Mouse (Mus musculus) yolk sac, embryonic 10.5 days (tissue): Measurements from ENCODE around the gene Tgfbr2.

Experiments used
- DNase-seq: peaks from one replicate; pipeline ENCODE4 v3.0.0-alpha.2; 2017; ENCODE audit warnings: low spot score

Gene Tgfbr2

DNA sequence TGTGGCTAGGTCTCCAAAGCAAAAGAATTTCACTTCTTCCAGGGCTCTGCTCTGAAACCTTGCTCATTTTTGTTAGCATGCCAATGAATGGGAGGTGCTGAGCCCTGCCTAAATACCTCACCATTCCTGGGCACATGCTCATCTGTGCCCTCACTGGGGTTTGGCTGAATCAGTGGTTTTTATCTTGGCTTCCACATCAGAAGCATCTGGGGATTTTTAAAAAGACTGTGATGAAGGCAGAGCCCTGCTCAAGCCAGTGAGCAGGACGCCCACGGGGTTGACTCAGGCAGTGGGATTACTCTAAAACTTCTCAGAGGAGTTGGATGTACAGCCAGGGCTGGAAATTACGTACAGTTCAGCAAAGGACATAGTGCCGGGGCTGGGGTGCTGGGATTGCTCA is 22.3 kb downstream of the Tgfbr2 start:
- DNase-seq = no peak

DNA sequence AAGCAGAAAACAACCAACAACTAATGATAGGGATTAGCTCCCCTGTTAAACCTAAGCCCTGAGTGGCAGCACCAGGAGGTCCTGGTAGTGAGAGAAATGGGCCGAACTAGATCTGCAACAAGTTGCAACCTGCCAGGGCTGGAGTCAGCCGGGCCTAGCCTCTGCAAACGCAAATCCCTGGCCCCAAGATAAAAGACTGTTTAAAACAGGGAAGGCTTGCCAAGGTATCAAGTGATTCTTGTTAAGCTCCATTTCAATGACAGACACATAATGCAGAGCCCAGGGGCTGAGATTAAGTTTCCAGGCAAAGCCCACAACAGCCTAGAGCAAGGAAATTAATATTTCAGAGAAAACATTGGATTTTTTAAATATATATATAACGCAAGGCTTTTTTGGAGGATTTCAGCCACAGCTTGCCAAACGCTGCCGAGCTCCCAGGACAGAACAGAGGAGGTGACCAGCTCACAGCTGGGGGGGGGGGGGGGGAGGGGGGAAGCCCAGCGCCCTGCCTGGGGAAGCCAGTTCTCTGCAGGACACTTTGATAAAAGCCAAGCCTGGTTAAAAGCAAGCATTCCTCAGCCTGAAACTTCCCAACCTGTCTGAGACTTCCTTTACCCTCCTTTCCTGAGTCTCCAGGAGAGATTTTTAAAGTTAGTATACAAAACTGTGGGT is 24.3 kb downstream of the Tgfbr2 start:
- DNase-seq = no peak

DNA sequence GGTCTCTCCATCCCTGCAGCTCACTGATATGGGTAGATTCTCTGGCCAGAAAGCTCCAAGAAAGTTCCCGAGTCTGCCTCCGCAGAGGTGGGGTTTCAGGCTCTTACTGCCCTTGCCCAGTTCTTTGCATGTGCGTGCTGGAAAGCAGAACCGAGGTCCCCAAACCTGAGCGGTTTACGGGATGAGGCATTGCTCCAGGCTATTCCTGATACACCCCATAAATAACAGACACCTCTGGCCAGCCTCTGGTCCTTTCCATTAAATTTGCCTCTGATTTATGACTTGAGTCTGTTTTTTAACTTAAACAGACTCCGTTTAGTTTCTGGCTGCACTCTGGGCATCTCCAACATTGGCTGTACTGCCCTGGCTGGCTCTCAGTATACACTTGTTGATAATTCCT is 26.4 kb downstream of the Tgfbr2 start:
- peak; percentile 24 for DNase-seq

DNA sequence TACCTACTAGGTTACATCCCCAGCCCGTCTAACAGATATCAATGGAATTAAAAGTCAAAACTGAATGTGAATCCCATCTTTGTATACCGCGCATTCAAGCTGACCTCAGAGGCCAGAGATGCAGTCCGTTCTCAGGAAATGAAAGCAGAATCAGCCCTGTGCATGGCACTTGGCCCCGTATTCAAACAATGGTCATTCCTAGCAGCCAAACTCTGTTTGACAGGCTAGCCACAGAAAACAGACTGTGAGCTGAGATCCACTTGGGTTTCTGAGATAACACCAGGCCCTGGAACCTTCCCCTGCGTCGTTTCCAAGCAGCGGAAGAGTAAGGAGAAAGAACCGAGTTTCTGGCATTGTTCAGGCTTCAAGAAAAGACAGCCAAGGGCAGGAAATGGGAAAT is 28.9 kb downstream of the Tgfbr2 start:
- DNase-seq = no peak

DNA sequence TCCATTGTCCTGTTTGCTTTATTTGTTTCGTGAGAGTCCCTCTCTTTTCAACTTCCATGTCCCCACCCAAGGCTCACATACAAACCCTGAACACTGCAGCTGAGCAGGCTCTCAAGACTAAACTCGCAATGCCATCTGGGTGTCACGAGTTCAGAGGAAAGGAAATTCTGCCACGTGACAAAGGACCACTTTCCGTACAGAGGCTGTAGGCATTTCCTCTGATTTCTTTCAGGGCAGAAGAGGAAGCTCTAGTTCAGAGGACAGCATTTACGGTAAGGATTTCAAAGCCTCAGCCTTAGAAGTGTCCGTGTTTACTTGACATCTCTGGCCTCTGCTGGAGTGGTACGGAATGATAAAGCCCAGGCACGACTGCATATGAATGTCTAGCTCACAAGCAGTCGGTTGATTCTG is 29.9 kb downstream of the Tgfbr2 start:
- DNase-seq = peak; percentile 28

DNA sequence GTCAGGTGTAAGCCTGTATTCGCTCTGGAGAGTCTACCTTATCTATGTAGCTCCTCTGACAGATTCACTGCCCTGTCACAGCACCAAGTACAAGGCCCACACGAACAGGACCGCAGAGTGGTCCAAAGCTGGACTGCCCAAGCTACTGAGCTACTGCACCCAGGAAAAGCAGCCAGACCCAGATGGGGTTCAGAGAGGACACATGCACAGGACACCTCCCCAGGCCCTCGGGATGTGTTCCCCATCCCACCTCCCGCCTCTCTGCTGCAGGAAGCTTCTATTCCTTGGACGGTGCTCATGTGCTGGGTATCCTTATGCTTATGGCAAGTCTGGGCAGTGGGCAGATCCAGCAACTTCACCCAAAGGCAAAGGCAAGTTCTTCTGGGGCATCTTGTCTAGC is 34.7 kb downstream of the Tgfbr2 start:
- DNase-seq = no peak

DNA sequence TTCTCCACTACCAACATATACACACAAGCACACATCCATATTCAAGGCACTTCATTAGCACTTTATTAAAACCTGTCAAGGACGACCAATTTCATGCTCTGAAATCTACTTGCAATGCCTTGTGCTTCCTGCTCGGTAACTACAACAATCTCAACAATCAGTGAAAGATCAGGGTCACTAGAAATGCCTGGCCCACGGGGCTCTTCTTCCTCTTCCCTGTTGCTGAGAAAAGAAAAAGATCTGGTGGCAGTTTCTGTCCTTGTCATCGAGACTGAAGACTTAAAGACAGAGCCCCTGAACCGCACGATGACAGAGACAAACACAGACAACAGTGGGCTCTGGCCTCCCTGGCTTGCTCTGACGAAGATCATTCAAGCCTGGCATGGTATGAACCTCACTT is 35.6 kb downstream of the Tgfbr2 start:
- no peak for DNase-seq

DNA sequence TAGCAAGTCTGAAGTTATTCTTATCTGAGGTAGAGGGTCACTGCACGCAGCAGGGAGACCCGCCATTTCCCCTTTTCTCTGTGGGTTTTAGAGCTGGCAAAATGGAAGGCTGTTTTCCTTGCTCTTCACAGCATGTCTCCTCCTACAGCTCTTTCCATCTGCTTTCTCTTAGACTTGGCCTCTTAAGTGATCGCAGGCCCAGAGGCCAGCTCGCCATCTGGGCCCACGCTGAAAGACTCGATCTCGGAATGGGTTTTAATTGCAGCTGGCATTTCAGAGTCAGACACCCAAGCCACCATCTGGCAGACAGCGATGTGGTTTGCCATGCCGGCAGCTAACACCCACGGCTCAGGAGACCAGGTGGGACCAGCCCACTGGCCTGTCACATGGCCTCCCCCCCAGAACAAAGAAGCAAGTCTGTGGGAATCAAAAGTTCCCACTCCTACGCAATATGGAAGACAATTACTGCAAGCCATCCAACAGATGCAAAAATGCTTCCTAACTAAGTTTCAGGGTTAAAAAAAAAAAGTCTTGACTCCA is 36.5 kb downstream of the Tgfbr2 start:
- DNase-seq = no peak

DNA sequence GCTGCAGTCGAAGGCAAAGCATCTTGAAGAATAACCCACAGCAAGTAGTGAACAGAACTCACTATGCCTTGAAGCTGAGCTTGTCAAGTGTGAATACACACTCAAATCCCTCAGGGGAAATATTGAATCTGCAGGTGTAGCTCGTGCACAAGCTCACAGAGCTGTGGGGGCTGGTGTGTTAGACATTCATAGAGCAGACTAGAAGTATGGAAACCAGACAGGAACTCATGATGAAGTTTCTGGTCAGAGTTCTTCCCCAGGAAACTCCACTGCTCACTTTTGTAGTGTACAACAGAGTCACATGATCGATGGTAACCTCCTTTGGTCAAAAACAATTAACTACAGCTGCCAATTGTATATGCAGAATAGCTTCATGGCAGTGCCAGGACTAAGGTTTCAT is 37.5 kb downstream of the Tgfbr2 start:
- DNase-seq = no peak

DNA sequence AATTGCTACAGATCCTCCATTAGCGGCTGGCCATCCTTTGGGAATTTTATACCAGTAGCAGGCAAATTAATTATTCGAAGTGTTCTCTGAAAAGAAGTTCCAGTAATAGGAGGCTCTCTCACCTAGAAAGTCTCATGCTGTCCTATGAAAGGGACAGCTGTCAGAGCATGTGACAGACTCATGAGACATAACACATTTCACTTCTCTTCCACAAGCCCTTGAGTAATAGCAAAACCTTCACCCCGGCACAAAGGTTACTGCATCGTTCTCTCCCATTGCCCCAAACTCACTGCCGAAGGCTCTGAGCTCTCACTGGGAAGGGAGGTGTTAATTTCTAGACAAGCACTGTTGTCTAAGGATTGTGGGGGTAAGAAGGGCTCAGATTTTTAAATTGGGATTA is 38.3 kb downstream of the Tgfbr2 start:
- no peak for DNase-seq

DNA sequence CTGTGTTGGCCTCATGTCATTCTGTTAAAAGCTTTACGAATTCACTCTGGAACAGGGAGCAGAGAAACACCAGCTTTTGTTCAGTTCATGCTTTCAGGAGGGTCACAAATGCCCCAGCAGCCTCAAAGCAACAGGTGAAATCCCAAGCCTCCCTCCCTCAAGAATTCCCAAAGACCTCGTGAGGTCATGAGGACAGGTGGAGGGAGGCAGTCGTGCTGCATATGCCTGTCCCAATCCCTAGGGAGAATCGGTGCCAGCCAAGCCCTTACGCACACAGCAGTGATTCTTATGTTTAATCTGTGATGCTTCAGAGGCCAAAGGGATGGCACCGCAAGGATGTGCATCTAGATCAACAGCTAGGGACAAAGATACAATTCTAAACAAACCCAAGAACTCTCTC is 39.0 kb downstream of the Tgfbr2 start:
- DNase-seq = no peak

DNA sequence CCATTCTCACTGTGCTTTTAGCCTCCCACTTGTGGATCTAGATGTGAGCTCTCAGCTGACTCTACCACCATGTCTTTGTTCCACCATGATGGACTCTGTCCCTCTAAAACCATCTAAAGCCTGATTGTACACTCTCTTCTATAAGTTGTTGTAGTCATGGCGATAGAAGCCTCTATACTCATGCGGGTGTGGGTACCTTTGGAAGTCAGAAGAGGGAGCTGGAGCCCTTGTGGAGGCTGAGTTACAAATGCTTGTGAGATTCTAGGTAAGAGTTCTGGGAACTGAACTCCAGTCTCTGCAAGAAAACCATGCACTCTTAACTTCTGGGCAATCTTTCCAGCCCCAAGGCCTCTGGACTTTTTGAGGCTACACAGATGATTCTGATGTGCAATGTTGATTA is 40.7 kb downstream of the Tgfbr2 start:
- no peak for DNase-seq

DNA sequence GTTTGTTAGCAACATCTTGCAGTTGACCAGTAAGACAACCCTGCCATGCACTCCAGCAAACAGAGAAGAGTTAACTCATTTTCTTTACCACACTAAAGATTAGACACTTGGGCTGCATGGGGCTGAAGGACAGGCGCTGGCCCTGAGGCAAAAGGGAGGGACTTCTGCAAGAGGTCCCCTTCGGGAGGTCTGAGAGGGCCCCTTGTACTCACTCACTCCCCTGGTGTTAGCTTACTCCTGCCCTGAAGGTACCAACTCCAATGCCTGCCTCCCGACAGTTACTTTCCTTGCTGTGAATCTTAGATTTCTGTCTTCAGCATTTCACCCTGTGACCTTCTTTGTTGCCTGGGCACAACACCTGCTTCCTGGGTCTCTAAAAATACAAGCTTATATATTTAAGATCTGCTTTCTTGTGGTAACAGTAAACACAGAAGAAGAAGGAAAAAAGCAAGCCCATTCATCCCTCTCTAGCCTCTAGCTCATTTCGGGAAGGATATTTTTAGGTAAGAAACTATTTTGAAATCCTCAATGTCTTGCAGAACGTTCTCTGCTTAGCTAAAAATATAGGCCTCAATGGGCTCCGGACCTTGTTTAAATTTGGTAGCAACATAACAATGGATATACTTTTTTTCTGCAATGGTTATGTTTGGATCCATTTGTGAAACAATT is 41.7 kb downstream of the Tgfbr2 start:
- no peak for DNase-seq

DNA sequence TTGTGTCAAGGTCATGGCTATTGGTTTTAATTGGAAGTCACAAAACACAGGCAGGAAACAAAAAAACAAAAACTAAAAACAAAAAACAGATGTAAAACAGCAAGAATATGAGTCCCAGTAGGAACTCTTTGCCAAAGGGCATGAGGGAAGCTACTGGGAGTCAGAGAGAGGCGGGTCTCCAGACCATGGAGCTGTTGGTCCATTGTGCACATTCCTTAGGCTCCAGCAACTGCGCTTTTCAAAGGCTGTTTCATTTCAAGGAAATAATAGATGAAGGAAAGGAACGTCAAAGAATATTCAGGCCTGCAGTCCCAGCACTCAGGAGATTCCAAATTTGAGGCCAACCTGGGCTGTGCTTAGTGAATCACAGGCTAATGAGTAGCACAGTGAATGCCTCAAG is 46.3 kb downstream of the Tgfbr2 start:
- DNase-seq = no peak

DNA sequence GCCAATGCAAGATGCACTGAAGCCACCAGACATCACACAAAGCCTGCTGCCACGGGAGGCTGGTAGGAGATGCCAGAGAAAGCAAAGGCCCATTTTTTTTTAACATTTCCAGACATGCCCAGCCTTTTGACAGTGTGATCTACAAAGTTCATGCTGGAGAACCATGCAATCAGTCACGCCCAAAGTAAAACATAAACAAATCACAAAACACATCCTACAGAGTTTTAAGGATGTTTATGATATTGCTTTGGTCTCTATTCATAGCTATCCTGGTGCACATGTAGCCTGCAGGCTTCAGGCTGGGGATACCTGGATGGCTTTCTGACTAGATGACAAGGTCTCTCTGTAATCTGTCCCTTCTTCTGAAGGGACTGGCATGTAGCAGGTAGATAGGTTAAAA is 46.8 kb downstream of the Tgfbr2 start:
- no peak for DNase-seq

DNA sequence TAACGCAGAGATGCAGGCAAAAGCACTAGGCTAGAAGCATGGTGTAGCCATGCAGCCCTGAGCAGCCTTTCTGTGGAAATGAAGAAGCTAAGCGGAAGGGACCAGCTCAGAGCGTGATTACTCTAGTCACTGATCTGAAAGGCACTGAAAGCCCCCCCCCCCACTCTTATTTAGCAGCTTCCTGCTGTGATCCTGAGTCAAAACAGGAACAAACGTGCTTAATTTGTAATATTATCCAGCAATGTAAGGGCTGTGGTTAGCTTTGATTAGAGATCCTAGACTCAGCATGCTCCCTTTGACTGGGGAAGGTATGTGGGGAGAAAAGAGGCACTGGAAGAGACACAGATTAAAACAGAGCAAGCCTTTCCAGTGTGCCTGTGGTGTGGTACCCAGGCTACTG is 48.7 kb downstream of the Tgfbr2 start:
- no peak for DNase-seq

DNA sequence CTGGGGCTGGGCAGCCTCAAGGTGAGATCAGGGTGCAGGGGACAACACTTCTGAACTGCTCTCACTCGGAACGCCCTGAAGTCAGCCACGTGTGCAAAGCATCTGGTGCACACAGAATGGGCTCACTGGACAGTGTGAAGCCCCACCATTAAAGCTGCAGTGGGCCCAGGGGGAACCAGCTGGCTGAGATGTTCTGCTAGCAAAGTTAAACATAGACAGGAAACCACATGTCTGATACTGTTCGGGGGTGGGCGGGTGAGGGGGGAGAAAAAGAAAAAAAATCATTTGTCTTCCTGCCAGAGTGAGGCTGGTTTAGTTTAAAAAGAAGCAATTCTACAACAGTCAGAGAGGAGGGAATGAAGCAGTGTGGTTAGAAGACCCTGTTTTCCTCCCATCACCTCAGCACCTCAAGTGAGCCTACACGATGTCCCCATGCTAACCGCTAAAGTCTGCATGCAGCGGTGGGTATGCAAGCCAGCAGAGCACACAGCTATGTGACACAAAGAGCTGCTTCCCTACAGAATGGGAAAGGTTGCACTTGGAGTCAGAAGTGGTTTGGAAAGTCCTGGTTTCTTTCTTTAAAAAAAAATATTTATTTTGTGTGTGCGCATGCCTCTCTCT is 52.1 kb downstream of the Tgfbr2 start:
- peak; percentile 29 for DNase-seq

DNA sequence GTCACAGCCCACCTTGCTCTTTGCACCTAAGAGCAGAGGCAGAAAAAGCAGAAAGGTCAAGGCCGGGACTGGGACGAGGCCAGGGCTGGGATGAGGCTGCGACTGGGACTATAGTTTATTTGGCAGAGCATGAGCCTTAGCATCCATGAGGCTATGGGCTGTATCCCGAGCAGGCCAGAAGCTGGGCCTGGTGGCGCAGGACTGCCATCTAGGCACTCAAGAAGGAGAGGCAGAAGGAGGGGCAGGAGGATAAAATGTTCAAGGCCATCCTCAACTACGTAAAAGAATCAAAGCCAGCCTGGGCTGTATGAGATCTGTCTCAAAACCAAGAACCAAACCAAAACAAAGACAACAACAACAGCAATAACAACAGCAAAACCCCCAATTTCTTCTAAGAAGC is 52.6 kb downstream of the Tgfbr2 start:
- DNase-seq = no peak

DNA sequence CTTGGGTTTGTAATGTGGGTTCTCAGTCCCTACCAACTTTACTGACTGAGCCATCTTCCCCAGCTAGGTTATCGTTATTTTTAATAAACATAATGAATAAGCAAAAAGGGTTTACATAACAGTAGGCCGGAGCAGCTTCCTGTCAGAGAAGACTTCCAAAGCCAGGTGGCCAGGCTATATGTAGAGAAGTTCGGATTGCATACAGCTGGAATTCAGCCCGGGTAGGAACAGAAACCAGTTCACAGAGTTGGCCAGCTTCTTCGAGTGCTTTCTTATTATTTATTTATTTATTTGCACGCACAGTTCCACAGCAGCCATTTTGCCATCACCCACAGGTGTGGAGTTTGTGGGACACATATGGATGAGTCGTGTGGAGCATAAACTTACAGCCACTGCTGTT is 53.7 kb downstream of the Tgfbr2 start:
- no peak for DNase-seq

DNA sequence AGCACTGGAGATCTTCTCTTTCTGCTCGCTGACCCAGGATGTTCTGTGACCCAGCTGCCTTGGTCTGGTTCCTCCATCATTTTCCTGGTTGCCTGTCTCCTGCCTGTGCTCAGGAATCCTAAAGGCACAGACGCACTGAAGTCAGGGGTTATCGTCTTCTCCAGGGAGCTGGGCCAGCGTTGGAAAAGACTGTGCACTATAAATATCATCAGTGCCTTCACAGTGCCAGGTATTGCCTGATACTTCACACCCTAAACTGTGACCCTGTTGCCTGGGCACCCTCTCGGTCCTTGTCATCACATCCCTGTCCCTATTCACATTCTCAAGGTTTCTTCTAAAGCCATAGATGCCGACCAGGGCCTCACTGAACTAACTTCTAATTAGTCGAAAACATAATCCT is 55.2 kb downstream of the Tgfbr2 start:
- DNase-seq = no peak

DNA sequence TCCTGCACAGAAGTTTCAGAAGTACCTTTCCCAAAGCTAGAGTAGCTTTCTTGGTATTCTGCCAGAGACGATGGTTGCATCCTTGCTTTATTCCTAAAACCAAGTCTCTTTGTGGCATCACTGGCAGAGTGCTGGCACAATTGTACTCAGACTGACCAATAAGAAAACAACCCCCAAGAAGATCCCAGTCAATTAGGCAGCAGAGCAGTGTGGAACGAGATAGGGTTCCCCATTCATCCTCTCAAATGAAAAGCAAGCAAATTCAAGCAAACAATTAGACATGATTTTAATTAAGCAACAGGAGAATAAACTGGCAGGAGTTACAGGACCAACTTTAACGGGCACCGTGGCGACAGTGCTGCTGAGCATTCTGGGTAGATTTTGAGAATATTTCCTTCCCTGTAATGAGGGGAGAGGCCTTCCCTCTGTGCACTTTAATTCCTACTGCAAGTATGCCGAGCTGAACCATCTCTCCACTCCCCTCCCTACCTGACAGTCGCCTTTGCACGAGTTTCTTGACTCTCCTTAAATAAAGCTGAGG is 56.8 kb downstream of the Tgfbr2 start:
- DNase-seq = no peak

DNA sequence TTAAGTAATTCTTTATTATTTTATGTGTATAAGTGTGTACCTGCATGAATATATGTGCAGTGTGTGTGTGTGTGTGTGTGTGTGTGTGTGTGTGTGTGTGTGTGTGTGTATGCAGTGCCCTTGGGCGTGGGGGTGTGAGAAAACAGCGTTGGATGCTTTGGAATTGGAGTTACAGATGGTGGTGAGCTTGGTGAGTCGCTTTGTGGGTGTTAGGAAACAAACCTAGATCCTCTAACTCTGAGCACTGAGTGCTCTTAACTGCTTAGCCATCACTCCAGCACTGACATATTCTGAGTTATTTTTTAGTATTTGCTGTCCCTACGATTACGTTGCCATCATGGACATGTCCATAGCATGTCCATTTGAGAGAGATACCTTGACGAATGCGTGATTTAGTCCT is 59.3 kb downstream of the Tgfbr2 start:
- no peak for DNase-seq

DNA sequence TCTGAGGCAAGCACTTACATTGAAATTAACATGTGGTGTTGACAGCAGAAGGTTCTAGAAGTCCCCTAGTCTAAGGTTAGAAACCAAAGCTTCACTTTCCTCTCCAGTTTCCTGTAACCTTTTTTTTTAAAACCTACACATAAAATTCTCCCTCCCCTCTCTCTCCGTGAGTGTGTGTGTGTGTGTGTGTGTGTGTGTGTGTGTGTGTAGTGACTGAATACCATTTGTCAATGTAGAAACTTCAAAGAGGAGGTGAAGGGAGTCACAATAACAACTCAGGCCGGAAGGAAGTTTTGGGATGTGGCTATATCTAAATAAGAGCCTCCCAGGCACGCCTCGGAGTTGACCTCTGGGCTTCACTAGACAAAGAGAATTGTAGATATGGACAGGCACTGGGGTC is 60.8 kb downstream of the Tgfbr2 start:
- no peak for DNase-seq
